Mouse (Mus musculus) spleen, adult 18-20 months (tissue): ENCODE measurements at regions not wholly inside any gene's neighbourhood (a gene's known extent, or its start where the extent isn't known, plus 50 kb on each side); places are given as distances from the start of the nearest gene placed in this dataset.

ENCODE experiments used
- DNase-seq, 2 experiments: peaks; one replicate each; pipeline ENCODE4 v3.0.0; 2022; ENCODE audit warnings: mixed read lengths in 2 of 2

DNA sequence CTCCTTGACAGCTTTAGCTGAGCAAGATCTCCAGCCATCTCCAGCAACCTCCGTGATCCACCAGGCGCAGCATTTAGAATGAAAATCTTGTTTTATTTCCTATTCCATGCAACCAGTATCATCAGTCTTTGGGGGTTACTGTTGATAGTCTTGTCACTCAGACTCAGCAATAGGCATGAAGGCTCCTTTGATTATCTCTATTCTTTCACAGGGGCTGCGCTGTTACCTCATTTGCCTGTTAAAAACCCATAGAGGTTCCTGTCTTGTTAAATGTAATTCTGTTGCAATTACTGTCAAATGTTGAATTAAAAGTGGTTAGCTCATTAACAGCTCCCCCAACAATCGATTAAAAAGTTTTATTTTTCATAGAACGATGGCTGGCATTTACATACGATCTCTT, 502.7 kb downstream of the Olfm4 start:
- DNase-seq: no peak

DNA sequence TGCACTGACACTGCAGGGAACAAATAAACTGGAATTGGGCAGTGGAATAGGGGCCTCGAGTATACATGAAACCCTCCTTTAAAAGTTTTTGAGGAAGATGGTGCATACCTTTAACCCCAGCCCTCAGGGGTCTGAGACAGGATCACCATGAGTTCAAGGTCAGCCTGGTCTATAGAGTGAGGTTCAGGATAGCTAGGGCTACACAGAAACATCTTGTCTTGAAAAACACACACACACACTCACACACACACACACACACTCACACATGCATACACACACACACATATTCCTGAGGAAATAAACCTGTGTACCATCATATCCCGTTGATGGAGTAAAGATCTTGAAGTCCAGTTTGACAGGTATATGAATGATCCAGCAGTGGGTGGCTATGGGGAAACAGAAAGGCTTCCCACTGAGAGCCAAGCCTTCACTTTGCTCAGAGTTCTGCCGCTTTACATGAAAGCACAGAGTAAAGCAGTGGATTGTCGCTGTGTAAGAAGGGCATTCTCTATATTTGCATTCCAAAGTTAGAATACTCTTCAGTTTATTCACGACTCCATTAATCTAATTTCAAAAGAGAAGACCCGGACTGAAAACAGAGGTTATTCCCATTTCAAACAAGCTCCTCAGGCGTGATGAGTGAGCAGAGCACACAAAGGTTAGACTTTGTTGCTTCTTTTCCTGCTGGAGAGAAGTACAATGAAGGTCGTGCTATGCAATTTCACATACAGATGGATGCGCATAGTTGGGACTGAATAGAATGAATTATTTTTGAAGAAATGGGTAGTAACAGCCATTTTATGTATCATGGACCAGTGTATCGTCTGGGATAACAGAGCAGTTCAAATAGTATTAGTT, 508.4 kb downstream of the Olfm4 start:
- DNase-seq: no peak

DNA sequence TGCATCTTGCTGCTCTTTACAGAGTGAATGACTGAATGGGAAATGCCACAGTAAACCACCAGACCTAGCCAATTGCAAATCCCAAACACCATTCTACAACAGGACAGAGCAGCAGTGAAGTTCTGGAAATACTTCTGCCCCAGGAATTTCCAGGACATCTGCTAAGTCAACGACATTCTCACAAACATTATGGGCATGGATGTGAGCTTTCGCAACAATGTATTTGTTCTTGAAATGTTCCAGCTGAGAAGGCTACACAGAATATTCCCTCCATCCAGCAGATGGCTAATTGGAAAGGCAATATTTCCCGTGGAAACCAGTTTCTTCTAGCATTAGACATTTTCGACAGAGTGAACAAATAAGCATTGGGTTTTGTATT, 509.0 kb downstream of the Olfm4 start:
- DNase-seq: no peak

DNA sequence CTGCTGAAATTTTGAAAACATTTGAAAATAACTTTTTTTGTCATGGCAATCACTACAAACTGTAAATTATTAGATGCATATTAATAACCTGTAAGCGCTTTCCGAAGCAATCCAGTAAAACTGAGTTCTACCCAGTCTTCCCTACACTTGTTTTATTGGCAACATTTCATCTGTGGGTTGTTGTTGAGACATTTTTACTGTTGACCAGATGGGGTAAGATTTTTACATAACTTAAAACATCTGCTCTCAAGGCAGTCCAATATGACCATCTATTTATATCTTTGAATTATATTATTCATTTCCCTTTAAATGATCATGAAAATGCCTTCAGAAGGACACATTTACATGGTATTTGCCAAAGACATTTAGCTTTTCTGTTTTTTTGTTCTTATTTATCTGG, 520.5 kb downstream of the Olfm4 start:
- no peak for DNase-seq

DNA sequence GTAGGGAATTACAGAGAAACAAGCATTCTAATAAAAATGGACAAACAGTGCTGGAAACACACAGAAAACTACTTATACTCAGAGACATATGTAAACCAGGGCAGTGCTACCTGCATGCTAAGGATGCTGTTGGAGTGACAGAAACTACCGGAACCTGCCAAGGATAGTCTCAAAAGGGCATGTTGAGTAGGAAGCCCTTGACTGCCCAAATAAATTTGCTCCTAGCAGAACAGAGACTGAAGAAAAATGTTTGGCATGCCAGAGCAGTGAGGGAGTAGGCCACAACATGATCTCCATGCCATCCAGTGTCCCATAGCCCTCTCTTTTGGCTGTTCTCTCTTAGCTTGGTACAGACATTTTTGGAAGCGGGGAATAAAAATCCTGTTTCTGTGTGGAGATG, 532.7 kb downstream of the Olfm4 start:
- no peak for DNase-seq

DNA sequence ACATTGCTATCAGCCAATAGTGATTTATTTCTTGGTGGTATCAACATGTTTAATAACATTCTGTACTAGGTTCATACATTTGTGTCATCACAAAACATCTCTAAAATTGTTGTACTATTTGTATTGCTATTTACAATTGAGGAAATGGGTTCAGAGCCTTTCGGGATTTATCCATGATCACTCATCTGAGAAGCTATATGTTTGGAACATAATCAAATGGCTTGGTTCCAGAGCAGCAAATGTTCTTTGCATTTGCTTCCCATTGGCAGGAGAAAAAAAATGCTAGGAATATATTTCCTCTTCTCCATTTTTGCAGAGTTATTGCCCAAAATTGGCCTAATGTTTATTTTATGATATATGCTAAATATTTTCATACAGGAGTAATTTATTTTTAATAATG, 537.3 kb downstream of the Olfm4 start:
- DNase-seq: no peak

DNA sequence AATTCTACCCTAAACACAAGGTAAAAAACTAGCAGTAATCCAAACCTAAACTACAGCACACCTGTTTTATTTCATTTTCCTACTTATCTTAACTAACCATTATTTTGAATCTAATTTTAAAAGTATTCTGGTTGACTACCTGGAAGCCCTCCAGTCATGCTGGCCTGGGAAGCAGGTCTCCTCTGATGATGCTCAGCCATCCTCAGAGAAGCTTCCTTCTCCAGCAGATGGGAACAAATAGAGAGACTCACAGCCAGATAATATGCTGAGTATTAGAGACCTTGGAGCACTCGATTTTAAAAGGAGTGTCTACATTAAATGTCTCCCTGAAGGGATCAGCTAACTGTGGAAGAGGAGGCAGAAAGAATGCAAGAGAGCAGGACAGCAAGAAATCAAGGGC, 537.8 kb downstream of the Olfm4 start:
- no peak for DNase-seq

DNA sequence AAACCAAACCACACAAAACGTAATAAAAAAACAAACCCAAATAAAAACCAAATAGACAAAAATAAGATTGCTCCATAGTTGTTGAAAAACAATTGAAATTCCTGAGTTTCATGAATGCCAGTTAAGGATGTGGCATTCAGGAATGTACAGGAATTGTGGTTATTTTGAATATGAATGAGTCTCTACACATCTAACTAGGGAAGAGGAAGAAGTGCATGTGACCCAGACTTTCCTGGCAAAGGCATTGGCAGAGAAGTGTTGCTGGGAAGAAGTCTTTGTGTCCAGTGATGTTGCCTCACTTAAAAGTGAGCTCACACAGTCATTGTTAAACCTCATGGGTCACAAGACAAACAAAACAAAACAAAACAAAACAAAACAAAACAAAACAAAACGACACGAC, 538.7 kb downstream of the Olfm4 start:
- DNase-seq: no peak

DNA sequence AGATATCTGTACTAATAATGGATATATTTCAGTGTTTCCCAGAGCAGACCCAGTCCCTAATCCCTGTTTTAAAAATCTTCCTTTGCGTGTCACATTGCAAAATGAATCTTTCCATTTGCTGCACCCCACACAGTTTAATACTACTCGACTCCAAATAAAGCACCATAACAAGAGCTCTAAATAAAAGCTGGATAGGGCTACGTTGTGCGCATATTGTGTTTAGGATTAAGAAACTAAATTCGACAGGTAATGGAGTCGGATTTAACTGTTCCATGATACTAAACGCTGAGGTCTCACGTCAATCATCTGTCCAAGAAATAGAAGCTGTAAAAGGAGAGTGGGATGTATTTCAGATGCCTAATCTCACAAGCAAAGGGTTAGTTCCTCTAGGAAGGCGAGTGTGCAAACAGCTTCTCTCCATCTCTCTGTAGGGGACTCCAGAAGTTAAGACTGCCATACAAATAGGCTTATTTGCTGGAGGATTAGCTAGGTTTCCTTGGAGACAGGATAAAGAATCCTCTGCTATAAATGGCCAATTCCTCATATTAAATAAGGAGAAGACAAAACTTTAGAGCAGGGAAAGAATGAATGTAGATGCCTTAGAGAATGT, 544.6 kb downstream of the Olfm4 start:
- no peak for DNase-seq

DNA sequence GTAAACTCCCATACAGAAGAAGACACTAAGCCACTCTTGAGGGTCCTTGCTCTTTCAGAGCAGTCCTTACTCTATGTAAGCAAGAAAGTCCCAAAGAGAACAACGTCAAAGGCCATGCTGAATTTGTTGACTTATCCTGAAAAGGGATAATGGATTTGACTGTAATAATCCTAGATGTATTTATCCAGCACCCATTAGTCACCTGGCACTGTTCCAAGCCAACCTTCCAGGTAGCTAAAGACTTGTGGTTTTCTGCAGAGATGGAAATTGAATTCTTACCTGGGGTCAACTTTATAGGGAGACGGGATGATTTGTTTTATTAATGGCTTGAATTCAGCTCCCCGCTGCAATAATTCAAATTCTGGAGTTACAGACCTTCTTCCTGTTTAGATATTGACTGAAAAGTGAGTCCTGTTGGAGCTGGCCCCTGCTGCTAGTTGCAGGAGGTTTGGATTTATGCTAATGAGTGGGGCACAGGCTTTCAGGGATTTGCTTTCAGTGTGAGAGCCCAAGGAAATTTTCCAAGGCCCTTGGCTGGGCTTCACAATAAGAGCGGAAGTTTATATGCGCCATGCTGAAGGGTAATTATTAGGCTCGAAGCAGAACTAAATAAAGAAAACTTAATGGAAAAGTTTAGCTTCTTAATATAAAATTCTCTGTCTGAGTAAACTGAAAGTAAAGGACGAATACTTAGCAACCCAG, 552.3 kb downstream of the Olfm4 start:
- DNase-seq: no peak

DNA sequence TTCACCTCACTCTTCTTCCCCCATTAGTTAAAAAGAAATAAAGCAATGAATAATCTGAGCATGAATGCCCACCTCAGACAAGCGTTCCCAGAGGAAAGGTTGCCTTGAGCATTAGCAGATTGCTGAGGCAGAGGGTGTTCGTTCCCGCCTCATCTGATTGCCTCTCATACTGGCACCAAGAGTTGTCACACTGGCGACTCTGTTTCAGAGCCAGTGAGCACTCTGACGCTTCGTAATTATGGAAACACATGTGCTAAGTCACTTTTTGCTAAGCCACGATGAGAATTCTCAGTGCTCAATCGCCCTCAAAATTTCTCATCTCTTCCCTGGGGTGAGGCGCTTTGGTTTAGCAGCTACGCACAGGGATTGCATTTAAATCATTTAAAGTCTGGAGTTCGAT, 576.1 kb downstream of the Olfm4 start:
- no peak for DNase-seq
